Mouse (Mus musculus) cortical plate, adult 2 months (tissue): Measurements from ENCODE around the gene Lsg1.

Experiments used
- CTCF ChIP-seq: fragments of 200-500 bp; IDR thresholded peaks from 2 replicates; pipeline ENCODE4 v1.5.1; 2011; ENCODE audit warnings: mild to moderate bottlenecking, control low read depth, low read length; ENCODE audit not compliant: insufficient read depth; ENCODE audit errors: extremely low read depth
- POLR2A ChIP-seq: fragments of 200-500 bp; IDR thresholded peaks from 2 replicates; pipeline ENCODE4 v1.6.1; 2011; ENCODE audit warnings: mild to moderate bottlenecking, low read length, control low read depth; ENCODE audit not compliant: insufficient read depth; ENCODE audit errors: extremely low read depth

DNA sequence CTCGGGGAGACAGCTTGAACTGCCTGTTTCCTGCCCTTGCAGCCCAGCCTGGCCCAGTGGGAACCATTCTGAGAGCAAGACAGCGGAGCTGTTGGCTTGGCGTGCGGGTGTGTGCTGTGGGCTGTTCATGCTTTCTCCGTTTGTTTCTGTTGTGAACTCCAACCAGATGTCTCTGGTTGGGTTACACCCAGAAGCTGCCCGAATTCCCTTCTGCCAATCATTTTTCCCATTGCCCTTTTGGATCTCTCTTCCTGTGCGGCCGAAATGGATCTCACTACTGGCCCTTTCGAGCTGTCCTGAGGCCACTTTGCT is 16.1 kb upstream of the Lsg1 start:
- no peak for TF ChIP-seq CTCF
- TF ChIP-seq POLR2A = no peak
